Mouse (Mus musculus): Measurements from ENCODE around the gene Srcin1.

The Srcin1 gene

GRCm38 (mm10) chr11:97578286-97578685 lies 2.3 kb upstream of the Srcin1 start:
- DNase-seq: peak in 1 of 2 experiments; percentile 52

GRCm38 (mm10) chr11:97575638-97576037 lies 348 bp downstream of the Srcin1 start:
- peak; percentile 94 to 95 for DNase-seq

GRCm38 (mm10) chr11:97575075-97575474 lies 911 bp downstream of the Srcin1 start:
- DNase-seq: peak; percentile 90 to 93

- DNase-seq: peak; percentile 40 to 45
Measured at GRCm38 (mm10) chr11:97574551-97575051, 1.4 kb downstream of the Srcin1 start.

GRCm38 (mm10) chr11:97573891-97574550 lies 2.0 kb downstream of the Srcin1 start:
- peak; percentile 52 to 61 for DNase-seq

- DNase-seq: peak in 1 of 2 experiments; percentile 43
Measured at GRCm38 (mm10) chr11:97572895-97573480, 3.0 kb downstream of the Srcin1 start.

GRCm38 (mm10) chr11:97572089-97572345 lies 4.0 kb downstream of the Srcin1 start:
- peak in 1 of 2 experiments; percentile 19 for DNase-seq

- DNase-seq: peak in 1 of 2 experiments; percentile 36
Measured at GRCm38 (mm10) chr11:97571266-97572088, 4.5 kb downstream of the Srcin1 start.

- peak; percentile 89 to 92 for DNase-seq
Measured at GRCm38 (mm10) chr11:97570493-97571137, 5.4 kb downstream of the Srcin1 start.

- DNase-seq: peak in 1 of 2 experiments; percentile 6
Measured at GRCm38 (mm10) chr11:97569806-97570205, 6.2 kb downstream of the Srcin1 start.

GRCm38 (mm10) chr11:97569301-97569724 lies 6.7 kb downstream of the Srcin1 start:
- DNase-seq: peak in 1 of 2 experiments; percentile 39

GRCm38 (mm10) chr11:97568729-97569128 lies 7.3 kb downstream of the Srcin1 start:
- peak; percentile 95 to 97 for DNase-seq

GRCm38 (mm10) chr11:97567480-97567879 lies 8.5 kb downstream of the Srcin1 start:
- DNase-seq: peak in 1 of 2 experiments; percentile 13

- DNase-seq: peak; percentile 5 to 11
Measured at GRCm38 (mm10) chr11:97566551-97566950, 9.4 kb downstream of the Srcin1 start.

- DNase-seq: peak in 1 of 2 experiments; percentile 26
Measured at GRCm38 (mm10) chr11:97563730-97564129, 12.3 kb downstream of the Srcin1 start.

GRCm38 (mm10) chr11:97562536-97562935 lies 13.4 kb downstream of the Srcin1 start:
- peak in 1 of 2 experiments; percentile 27 for DNase-seq

GRCm38 (mm10) chr11:97560210-97560963 lies 15.6 kb downstream of the Srcin1 start:
- no peak for DNase-seq

- no peak for DNase-seq
Measured at GRCm38 (mm10) chr11:97559549-97559948, 16.4 kb downstream of the Srcin1 start.

- no peak for DNase-seq
Measured at GRCm38 (mm10) chr11:97557885-97558284, 18.1 kb downstream of the Srcin1 start.

- peak; percentile 85 to 91 for DNase-seq
Measured at GRCm38 (mm10) chr11:97556569-97557408, 19.2 kb downstream of the Srcin1 start.

- no peak for DNase-seq
Measured at GRCm38 (mm10) chr11:97555144-97555543, 20.8 kb downstream of the Srcin1 start.
